Mouse (Mus musculus) telencephalon, adult 2 months (tissue): ENCODE data around the gene Entr1.
"Not testable (repeated sequence)": the region's sequence is repeated elsewhere in the genome, so short reads cannot be mapped to it uniquely, and the experiment has no call there.

Source experiments
- DNase-seq: peaks from one replicate; pipeline ENCODE4 v3.0.0-alpha.2; 2011; ENCODE audit warnings: low read depth, low spot score

Entr1 gene

GRCm38 (mm10) chr2:26388682-26389153 lies 398 bp downstream of the Entr1 start:
- DNase-seq = no peak

GRCm38 (mm10) chr2:26387713-26388112 lies 1.4 kb downstream of the Entr1 start:
- no peak for DNase-seq

GRCm38 (mm10) chr2:26380871-26381270 lies 8.2 kb downstream of the Entr1 start:
- DNase-seq = not testable (repeated sequence)

- DNase-seq = peak; percentile 80
Measured at GRCm38 (mm10) chr2:26380131-26380771, 8.9 kb downstream of the Entr1 start, which contains the start of gene Snapc4. Gene Snapc4, minus strand, starts transcription at chr2:26380653.

- DNase-seq = no peak
Measured at GRCm38 (mm10) chr2:26372396-26372795, 16.7 kb downstream of the Entr1 start.

GRCm38 (mm10) chr2:26368572-26368971 lies 20.5 kb downstream of the Entr1 start:
- DNase-seq = no peak

GRCm38 (mm10) chr2:26367911-26368310 lies 21.2 kb downstream of the Entr1 start:
- DNase-seq = no peak

- DNase-seq = no peak
Measured at GRCm38 (mm10) chr2:26364738-26365465, 24.2 kb downstream of the Entr1 start.

GRCm38 (mm10) chr2:26363481-26363880 lies 25.6 kb downstream of the Entr1 start:
- no peak for DNase-seq

- DNase-seq = no peak
Measured at GRCm38 (mm10) chr2:26362991-26363390, 26.1 kb downstream of the Entr1 start.

- no peak for DNase-seq
Measured at GRCm38 (mm10) chr2:26360772-26361171, 28.3 kb downstream of the Entr1 start, which contains the start of gene Card9. Gene Card9, minus strand, starts transcription at chr2:26360918.

GRCm38 (mm10) chr2:26359983-26360382 lies 29.1 kb downstream of the Entr1 start:
- no peak for DNase-seq

- DNase-seq = no peak
Measured at GRCm38 (mm10) chr2:26358667-26359320, 30.3 kb downstream of the Entr1 start.

GRCm38 (mm10) chr2:26357484-26357883 lies 31.6 kb downstream of the Entr1 start:
- no peak for DNase-seq

- no peak for DNase-seq
Measured at GRCm38 (mm10) chr2:26356678-26357077, 32.4 kb downstream of the Entr1 start.

- DNase-seq = no peak
Measured at GRCm38 (mm10) chr2:26356231-26356630, 32.9 kb downstream of the Entr1 start.

GRCm38 (mm10) chr2:26354401-26354800 lies 34.7 kb downstream of the Entr1 start:
- no peak for DNase-seq

- DNase-seq = no peak
Measured at GRCm38 (mm10) chr2:26353066-26353980, 35.8 kb downstream of the Entr1 start.

- DNase-seq = no peak
Measured at GRCm38 (mm10) chr2:26352291-26352910, 36.7 kb downstream of the Entr1 start.

- DNase-seq = peak; percentile 93
Measured at GRCm38 (mm10) chr2:26351358-26352290, 37.5 kb downstream of the Entr1 start, which contains the start of gene Dnlz. Gene Dnlz, minus strand, starts transcription at chr2:26352110.
